Mouse (Mus musculus): ENCODE data around the gene Eng. TPM values are rescaled to one million over a fixed set of nuclear protein-coding genes. Genes with fewer than 3 reads are reported as not detected.

The Eng gene
- total and polyA plus RNA-seq, 3 experiments = 0.08 to 0.47 (median 0.13) TPM

DNA sequence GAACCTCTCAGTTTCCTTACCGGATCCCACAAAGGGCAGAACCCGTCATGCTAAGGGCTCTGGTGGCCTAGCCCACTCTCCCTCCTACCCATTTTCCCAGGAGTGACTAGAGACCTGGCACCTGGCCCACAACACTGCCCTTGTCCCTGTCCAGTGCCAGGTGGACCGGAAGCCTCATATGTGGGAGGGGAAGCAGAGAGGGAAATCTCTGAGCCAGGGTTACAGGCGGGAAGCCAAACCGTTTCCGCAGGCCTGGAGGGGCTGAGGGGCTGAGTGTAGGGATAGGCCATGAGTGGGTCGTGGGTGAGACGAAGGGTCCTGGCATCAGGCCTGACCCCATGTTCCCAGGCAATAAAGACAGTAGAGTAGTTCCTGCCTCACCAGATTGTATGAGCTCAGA is 47.9 kb upstream of the Eng start:
- no peak overlapping the region for H3K4me3 ChIP-seq (replicated peaks in 1 of 3; ENCODE audit: low read depth in 2 of 3, low read length in 2 of 3, poor library complexity in 1 of 3)
- H3K27me3 ChIP-seq (replicated peaks) = no peaks in the 10 kb centered on the region
- H3K9me3 ChIP-seq (replicated peaks; ENCODE audit: low read length) = no peaks in the 10 kb centered on the region
- no peaks in the 10 kb centered on the region for H3K79me2 ChIP-seq (replicated peaks; ENCODE audit: control insufficient read depth, extremely low read depth, insufficient read depth, poor library complexity, severe bottlenecking)
- no peak overlapping the region for H3K27ac ChIP-seq (ENCODE audit: insufficient read depth, low read depth)
- DNase-seq (ENCODE audit: extremely low read depth) = no peak
- dilution Hi-C loops (cut with MboI; ENCODE audit: extremely low pct_ligation_motif_present, extremely low pct_unique_long_range_greater_than_20kb, low sequenced_read_pairs) (no loop called here), in situ Hi-C loops (cut with MboI; ENCODE audit: low pct_ligation_motif_present, low pct_unique_long_range_greater_than_20kb, low sequenced_read_pairs) (no loop called here)
- peaks cover 0 to 19% of the 10 kb centered on the region in 2 experiments; a peak in 2 of 4 replicates for H3K4me1 ChIP-seq (ENCODE audit: control insufficient read depth in 1 of 2, insufficient read depth in 2 of 2)
- no peak overlapping the region for H3K4me2 ChIP-seq (ENCODE audit: insufficient read depth, low read depth, poor library complexity, severe bottlenecking)
- peaks cover 46 to 72% of the 10 kb centered on the region in 2 experiments for H3K36me3 ChIP-seq (replicated peaks in 1 of 2; ENCODE audit: control insufficient read depth in 1 of 2, insufficient read depth in 1 of 2, low read length in 1 of 2)
- H3K9ac ChIP-seq (ENCODE audit: insufficient read depth, low read depth) = no peak overlapping the region
- no peak for TF ChIP-seq PAX5 (IDR thresholded peaks at IDR 0.05; ENCODE audit: low read length)
- TF ChIP-seq CHD2 (IDR thresholded peaks at IDR 0.05; ENCODE audit: low read length) = no peak
- TF ChIP-seq MAFK (IDR thresholded peaks at IDR 0.05; ENCODE audit: insufficient replicate concordance, low read length) = no peak
- no peak for TF ChIP-seq MEF2A (IDR thresholded peaks at IDR 0.05; ENCODE audit: borderline replicate concordance, low read depth, low read length)
- no peak for TF ChIP-seq JUND (conservative IDR thresholded peaks at IDR 0.05; ENCODE audit: low read depth, low read length)
- no peak for TF ChIP-seq RCOR1 (conservative IDR thresholded peaks at IDR 0.05; ENCODE audit: low read depth, low read length)
- no peak for TF ChIP-seq ZKSCAN1 (IDR thresholded peaks at IDR 0.05; ENCODE audit: borderline replicate concordance, low read depth, low read length)
- no peak for TF ChIP-seq ZNF384 (IDR thresholded peaks at IDR 0.05; ENCODE audit: low read depth, low read length)
- no peak for TF ChIP-seq KAT2A (IDR thresholded peaks at IDR 0.05; ENCODE audit: insufficient replicate concordance, low read length)
- no peak for TF ChIP-seq ETS1 (conservative IDR thresholded peaks at IDR 0.05; ENCODE audit: low read depth, low read length)
- TF ChIP-seq MAZ (IDR thresholded peaks at IDR 0.05; ENCODE audit: low read depth, low read length) = no peak
- TF ChIP-seq IRF4 (IDR thresholded peaks at IDR 0.05; ENCODE audit: low read depth, low read length) = no peak
- no peak for TF ChIP-seq TBP (conservative IDR thresholded peaks at IDR 0.05; ENCODE audit: low read depth, low read length)
- TF ChIP-seq SMC3 (IDR thresholded peaks at IDR 0.05; ENCODE audit: low read depth, low read length) = no peak
- no peak for TF ChIP-seq UBTF (IDR thresholded peaks at IDR 0.05; ENCODE audit: low read depth, low read length)
- no peak for TF ChIP-seq CHD1 (IDR thresholded peaks at IDR 0.05; ENCODE audit: low read depth, low read length)
- no peak for TF ChIP-seq NRF1 (IDR thresholded peaks at IDR 0.05; ENCODE audit: low read depth, low read length)
- TF ChIP-seq RAD21 (IDR thresholded peaks at IDR 0.05; ENCODE audit: low read depth, low read length) = no peak
- TF ChIP-seq HCFC1 (IDR thresholded peaks at IDR 0.05; ENCODE audit: low read depth, low read length) = no peak

DNA sequence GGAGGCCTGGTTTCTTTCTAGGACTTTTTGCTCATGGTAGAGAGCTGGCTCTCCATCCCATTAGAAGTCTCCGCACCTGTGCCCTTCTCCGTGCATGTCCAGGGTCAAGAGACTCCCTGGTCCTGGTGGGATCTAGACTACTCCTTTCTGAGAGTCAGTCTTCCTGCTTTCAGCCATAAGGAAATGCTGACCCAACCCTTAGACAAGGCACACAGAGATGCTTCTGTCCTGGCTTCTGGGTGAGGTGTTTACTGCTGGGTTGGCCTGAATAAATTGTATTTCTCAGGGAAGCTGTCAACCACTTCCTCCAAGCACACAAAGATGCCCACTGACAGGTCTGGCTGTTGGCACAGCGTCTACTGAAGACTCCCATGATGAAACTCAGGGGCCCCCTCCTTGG is 47.0 kb upstream of the Eng start, which contains the start of gene St6galnac6:
St6galnac6 (plus strand) TSS at position 301 of the 400 bp plus-strand sequence.
- H3K9me3 ChIP-seq (replicated peaks; ENCODE audit: low read length) = no peaks in the 10 kb centered on the region
- peaks cover 0 to 19% of the 10 kb centered on the region in 2 experiments; a peak in 2 of 4 replicates for H3K4me1 ChIP-seq (ENCODE audit: control insufficient read depth in 1 of 2, insufficient read depth in 2 of 2)
- no peaks in the 10 kb centered on the region for H3K27me3 ChIP-seq (replicated peaks)
- H3K36me3 ChIP-seq (replicated peaks in 1 of 2; ENCODE audit: control insufficient read depth in 1 of 2, insufficient read depth in 1 of 2, low read length in 1 of 2) = peaks cover 37 to 63% of the 10 kb centered on the region in 2 experiments
- DNase-seq (ENCODE audit: extremely low read depth) = no peak
- no peak within 1 kb of the TSS for H3K9ac ChIP-seq (ENCODE audit: insufficient read depth, low read depth)
- no peak within 1 kb of the TSS for H3K27ac ChIP-seq (ENCODE audit: insufficient read depth, low read depth)
- H3K79me2 ChIP-seq (replicated peaks; ENCODE audit: control insufficient read depth, extremely low read depth, insufficient read depth, poor library complexity, severe bottlenecking) = no peaks in the 10 kb centered on the region
- TF ChIP-seq BHLHE40 (IDR thresholded peaks at IDR 0.05; ENCODE audit: low read depth, low read length) (no peak), USF1 (IDR thresholded peaks at IDR 0.05; ENCODE audit: low read depth, low read length) (no peak), ZKSCAN1 (IDR thresholded peaks at IDR 0.05; ENCODE audit: borderline replicate concordance, low read depth, low read length) (no peak), CHD2 (IDR thresholded peaks at IDR 0.05; ENCODE audit: low read length) (no peak), POLR2AphosphoS2 (IDR thresholded peaks at IDR 0.05; ENCODE audit: low read depth, low read length) (no peak), CHD1 (IDR thresholded peaks at IDR 0.05; ENCODE audit: low read depth, low read length) (no peak), TBP (conservative IDR thresholded peaks at IDR 0.05; ENCODE audit: low read depth, low read length) (no peak), MAFK (IDR thresholded peaks at IDR 0.05; ENCODE audit: insufficient replicate concordance, low read length) (no peak), ZC3H11A (IDR thresholded peaks at IDR 0.05; ENCODE audit: low read depth, low read length) (no peak), JUND (conservative IDR thresholded peaks at IDR 0.05; ENCODE audit: low read depth, low read length) (no peak), RCOR1 (conservative IDR thresholded peaks at IDR 0.05; ENCODE audit: low read depth, low read length) (no peak), PAX5 (IDR thresholded peaks at IDR 0.05; ENCODE audit: low read length) (no peak), MEF2A (IDR thresholded peaks at IDR 0.05; ENCODE audit: borderline replicate concordance, low read depth, low read length) (no peak), NELFE (IDR thresholded peaks at IDR 0.05; ENCODE audit: low read depth, low read length) (no peak), USF2 (conservative IDR thresholded peaks at IDR 0.05; ENCODE audit: low read depth, low read length) (no peak), NRF1 (IDR thresholded peaks at IDR 0.05; ENCODE audit: low read depth, low read length) (no peak), ELF1 (IDR thresholded peaks at IDR 0.05; ENCODE audit: low read depth, low read length) (no peak), JUN (IDR thresholded peaks at IDR 0.05; ENCODE audit: insufficient read depth, low read depth, low read length) (no peak), EP300 (IDR thresholded peaks at IDR 0.05; ENCODE audit: low read length) (no peak), ZNF384 (IDR thresholded peaks at IDR 0.05; ENCODE audit: low read depth, low read length) (no peak)
- in situ Hi-C loops (cut with MboI; ENCODE audit: low pct_ligation_motif_present, low pct_unique_long_range_greater_than_20kb, low sequenced_read_pairs) (no loop called here), dilution Hi-C loops (cut with MboI; ENCODE audit: extremely low pct_ligation_motif_present, extremely low pct_unique_long_range_greater_than_20kb, low sequenced_read_pairs) (no loop called here)
- H3K4me2 ChIP-seq (ENCODE audit: insufficient read depth, low read depth, poor library complexity, severe bottlenecking) = no peak within 1 kb of the TSS
- no peak within 1 kb of the TSS for H3K4me3 ChIP-seq (replicated peaks in 1 of 3; ENCODE audit: low read depth in 2 of 3, low read length in 2 of 3, poor library complexity in 1 of 3)
